Mouse (Mus musculus) E14TG2a.4 (cell line): ENCODE results near the gene Rnh1.

ENCODE experiments used
- CTCF ChIP-seq: conservative IDR thresholded peaks from 2 replicates; pipeline ENCODE4 v1.5.1; 2014; ENCODE audit warnings: low read length
- POU5F1 ChIP-seq: IDR thresholded peaks from 2 replicates; pipeline ENCODE4 v1.6.1; 2014; ENCODE audit warnings: low read length, borderline replicate concordance

DNA sequence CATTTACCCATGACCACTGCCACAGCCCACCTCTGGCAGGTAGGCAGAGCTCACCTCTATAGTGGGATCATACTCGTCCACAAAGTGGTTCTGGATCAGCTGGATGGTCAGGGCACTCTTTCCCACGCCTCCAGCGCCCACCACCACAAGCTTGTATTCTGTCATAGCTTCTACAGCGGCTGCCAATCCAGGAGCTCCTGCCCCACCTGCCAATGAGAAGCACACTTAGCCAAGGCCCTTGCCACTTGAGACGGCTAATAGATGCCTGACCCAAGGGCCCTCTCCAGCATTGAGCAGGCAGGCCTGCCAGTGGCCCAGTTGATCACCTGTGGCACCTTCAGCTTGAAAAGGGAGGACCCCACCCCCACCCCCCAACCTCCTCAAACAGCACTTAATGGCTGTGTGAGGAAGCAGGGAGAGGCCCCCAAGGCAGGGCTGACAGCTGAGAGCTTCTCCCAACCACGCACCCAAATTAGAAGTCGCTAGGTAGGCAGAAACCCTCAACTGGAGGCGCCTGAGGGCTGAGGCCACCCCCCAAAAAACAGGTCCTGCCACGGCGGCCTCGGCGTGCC is 20.2 kb upstream of the Rnh1 start:
- no peak for TF ChIP-seq CTCF
- no peak for TF ChIP-seq POU5F1
